Mouse (Mus musculus) lung, adult 2 months (tissue): ENCODE data around the gene Ostf1. TPM values are rescaled to one million over a fixed set of nuclear protein-coding genes. Genes with fewer than 3 reads are reported as not detected.

Source experiments
- DNase-seq: peaks from one replicate; pipeline ENCODE4 v3.0.0; 2022
- H3K4me1 ChIP-seq: fragments of 200-500 bp; 2 replicates; pipeline ENCODE4 v1.6.1; 2011; ENCODE audit warnings: low read length; ENCODE audit not compliant: control insufficient read depth, insufficient read depth
- H3K4me3 ChIP-seq: fragments of 200-500 bp; replicated peaks from 2 replicates; pipeline ENCODE3; 2011; ENCODE audit warnings: low read depth, mild to moderate bottlenecking, control low read depth, low read length; ENCODE audit errors: extremely low read depth
- CTCF ChIP-seq: fragments of 200-500 bp; IDR thresholded peaks from 2 replicates; pipeline ENCODE4 v1.5.1; 2011; ENCODE audit warnings: mild to moderate bottlenecking, low read length, control low read depth; ENCODE audit not compliant: insufficient read depth
- POLR2A ChIP-seq: fragments of 200-500 bp; IDR thresholded peaks from 2 replicates; pipeline ENCODE4 v1.6.1; 2011; ENCODE audit warnings: low read depth, mild to moderate bottlenecking, control low read depth, low read length, borderline replicate concordance; ENCODE audit errors: extremely low read depth
- WGBS: fragments of 180-500 bp; shearing (Covaris S2); methylation state at CpG from one replicate; pipeline ENCODE4 v1.1.7; 2018; 5-methylcytosine and 5-hydroxymethylcytosine counted together
- polyA plus RNA-seq: library from polyadenylated mRNA; depleted of rRNA; stranded (reverse); fragments of >200 nt; gene quantifications from 2 replicates; pipeline ENCODE4 v1.2.3, GENCODE M21; 2012

Gene Ostf1
- polyA plus RNA-seq, 1 experiment = 79.7 TPM

DNA sequence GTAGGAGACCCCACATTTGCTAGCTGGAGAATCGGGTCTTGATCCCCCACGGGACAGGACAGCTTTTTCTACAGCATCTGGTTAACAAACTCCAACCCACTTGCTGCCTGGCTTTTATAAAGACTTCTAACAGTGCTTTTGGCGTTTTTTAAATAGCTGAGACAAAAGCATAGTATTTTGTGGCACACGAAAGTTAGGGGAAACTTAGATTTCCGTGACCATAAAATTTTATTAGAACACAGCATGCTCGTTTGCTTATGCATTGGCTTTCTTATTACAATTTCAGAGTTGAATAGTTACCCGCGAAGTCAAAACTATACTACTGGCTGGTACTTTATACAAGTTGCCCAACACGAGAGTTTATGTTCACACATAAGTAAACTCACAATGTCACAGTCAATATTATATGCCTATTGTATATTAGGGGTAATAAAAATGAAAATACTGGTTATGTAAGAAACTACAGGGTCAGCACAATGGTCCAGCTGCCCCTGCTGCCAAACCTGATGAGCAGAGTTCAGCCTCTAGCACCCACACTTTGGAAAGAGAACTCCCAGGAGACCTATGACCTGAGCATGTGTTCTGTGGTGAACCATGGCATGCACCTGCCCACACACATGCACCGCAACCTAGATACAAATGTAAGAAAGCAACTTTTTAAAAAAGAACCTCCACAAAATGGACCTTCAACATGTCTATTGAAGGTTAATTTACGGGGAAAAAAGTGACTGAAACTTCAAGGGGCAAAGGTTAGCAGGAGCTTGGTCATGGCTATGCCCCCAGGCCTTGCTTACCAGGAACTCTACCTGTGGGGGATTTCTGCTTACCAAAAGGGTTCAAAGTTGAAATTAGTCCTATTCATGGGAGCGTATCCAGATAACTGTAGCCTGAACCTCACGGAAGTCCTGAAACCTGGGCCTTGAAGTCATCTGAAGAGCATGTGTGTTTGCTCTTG, 885 bp upstream of the Ostf1 start:
- Histone ChIP-seq H3K4me3 (no peak overlapping the region), H3K4me1 (peaks cover 9% of the 10 kb centered on the region; the same call in 1 of the 2 replicates)
- 65% methylated on average over 13 of the region's 13 CpGs for WGBS
- TF ChIP-seq CTCF = no peak
- no peak for TF ChIP-seq POLR2A
- no peak for DNase-seq

DNA sequence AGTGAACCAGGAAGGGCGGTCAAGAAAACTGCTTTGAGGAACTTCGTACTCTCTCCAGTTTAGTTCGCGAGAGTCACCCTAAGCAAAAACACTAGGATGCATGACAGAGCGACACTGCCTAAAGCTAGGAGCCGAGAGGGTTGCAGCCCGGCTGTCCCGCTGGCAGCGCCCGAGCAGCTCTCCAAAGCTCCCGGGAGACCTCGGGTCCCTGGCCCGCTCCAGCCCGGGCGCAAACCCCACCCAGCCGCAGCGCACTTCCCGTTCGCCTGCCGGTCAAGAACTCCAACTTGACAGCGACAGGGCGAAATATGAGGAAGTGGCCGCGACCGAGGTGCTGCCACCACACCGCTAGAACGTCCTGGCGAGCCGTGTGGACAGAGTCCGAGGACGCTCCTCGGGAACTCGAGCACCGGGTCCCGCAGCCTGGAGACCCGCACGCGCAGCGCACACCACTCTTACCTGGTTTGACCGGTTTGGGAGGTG, 421 bp downstream of the Ostf1 start:
- peak overlapping the region; percentile 97 for H3K4me3 ChIP-seq
- 0 out of 2 replicates have a peak, but pooled peaks have one; percentile 7 for TF ChIP-seq POLR2A
- no peak for TF ChIP-seq CTCF
- peak; percentile 71 for DNase-seq
- peaks cover 9% of the 10 kb centered on the region; the same call in 1 of the 2 replicates for H3K4me1 ChIP-seq
- WGBS = under 1% methylated on average over 40 of the region's 40 CpGs

DNA sequence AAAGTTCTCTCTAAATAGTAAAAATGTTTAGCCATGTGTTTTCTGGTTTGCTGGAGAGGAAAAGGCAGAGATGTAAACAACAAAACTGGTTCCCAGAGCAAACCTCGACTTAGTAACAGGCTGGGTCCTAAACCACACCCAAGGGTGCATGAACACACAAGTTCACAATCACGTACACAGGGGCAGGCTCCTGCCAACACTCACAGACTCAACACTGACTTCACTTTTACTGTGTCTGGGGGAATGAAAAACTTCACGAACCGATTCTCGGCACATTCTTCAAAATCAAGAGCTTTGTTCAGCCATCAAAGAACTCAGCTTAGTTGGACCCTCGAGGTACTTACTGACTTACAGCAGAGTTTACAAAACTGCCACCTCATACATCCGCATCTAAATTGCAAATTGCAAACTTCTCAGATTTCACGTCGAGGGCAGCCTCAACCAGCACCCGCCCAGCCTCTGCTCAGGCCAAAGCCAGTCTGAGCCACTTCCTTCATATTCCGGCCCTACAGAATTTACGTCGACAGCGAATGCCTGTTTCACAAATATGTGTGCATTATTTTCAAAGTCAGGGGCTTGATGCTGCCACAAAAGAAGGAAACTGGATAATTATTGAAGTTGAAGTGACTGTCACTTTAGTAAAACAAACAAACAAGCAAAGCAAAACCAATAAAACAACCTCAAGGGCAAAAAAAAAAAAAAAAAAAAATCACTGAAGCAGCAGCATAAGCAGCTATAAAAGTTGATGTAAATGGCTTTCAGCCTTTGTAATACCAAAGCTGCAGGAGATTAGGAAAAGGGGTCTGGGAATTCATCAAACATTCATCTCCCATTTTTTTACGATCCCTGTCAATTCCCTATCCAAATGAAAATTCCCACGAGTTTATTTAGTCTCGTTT, 1.2 kb downstream of the Ostf1 start:
- H3K4me3 ChIP-seq = peak overlapping the region; percentile 97
- under 1% methylated on average over 17 of the region's 17 CpGs for WGBS
- H3K4me1 ChIP-seq = peaks cover 9% of the 10 kb centered on the region; the same call in 1 of the 2 replicates
- TF ChIP-seq CTCF (no peak), POLR2A (no peak)
- DNase-seq = peak; percentile 30

DNA sequence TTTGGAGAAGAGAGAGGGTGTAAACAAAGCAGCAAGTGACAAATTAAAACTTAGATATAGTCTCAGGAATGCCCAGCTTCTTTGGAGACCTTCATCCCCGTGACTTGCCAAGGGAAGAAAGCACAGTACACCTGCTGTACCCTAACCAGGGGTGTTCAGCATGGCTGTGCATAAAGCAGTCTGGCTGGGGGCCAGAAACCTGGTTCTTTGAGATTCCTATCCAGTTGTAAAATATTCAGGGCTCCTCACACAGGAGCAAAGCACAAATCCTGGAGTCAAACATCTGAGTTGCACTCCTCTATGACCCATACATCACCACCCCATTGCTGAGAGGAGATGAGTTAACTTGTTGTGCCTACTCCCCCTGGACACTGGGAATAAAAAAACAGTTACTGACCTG, 2.0 kb downstream of the Ostf1 start:
- TF ChIP-seq CTCF (no peak), POLR2A (no peak)
- WGBS = 44% methylated on average over 1 of the region's 1 CpGs
- H3K4me3 ChIP-seq = no peak overlapping the region
- H3K4me1 ChIP-seq = peaks cover 11% of the 10 kb centered on the region; the same call in 1 of the 2 replicates
- peak; percentile 21 for DNase-seq

DNA sequence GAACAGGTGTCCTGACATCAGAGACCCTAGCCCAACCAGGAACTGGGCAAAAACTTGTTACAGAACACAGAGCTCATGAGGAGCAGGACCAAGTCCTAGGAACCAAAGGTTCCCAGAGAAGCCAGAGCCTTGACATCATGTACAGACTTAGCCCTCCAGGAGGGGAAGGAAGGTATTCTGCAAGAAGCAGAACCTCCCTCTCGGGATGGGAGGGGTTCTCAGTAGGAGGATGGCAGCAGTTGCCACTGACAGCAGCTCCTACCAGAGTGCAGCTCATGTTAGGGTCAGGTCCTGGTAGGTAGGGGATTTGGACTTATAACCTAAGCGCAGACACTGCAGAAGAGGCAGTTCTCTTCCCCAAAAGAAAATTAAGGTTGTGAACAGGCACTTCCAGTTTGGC, 7.7 kb downstream of the Ostf1 start:
- peaks cover 19% of the 10 kb centered on the region for H3K4me1 ChIP-seq
- 69% methylated on average over 2 of the region's 2 CpGs for WGBS
- TF ChIP-seq POLR2A = no peak
- TF ChIP-seq CTCF = no peak
- H3K4me3 ChIP-seq = no peak overlapping the region
- no peak for DNase-seq

DNA sequence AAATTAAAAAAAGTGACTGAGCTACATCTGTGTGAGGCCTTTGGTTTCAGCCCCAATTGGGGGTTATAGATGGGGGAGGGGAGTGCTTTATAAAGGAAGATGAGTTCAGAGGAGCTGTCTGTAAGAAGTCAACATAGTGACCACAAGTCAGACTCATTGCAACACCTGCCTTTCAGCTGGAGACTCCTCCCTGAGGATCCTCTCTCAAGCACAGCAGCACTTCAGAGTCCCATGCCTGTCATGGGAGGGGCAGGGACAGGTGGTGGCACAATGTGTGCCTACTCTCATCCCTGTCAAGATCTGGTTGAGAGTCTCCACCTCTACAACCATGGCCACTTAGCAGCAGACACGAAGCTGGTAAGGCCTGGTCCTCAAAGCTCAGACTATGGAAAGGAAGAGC, 11.9 kb downstream of the Ostf1 start:
- H3K4me1 ChIP-seq = peaks cover 38% of the 10 kb centered on the region
- 42% methylated on average over 1 of the region's 1 CpGs for WGBS
- no peak overlapping the region for H3K4me3 ChIP-seq
- no peak for DNase-seq
- TF ChIP-seq CTCF = no peak

DNA sequence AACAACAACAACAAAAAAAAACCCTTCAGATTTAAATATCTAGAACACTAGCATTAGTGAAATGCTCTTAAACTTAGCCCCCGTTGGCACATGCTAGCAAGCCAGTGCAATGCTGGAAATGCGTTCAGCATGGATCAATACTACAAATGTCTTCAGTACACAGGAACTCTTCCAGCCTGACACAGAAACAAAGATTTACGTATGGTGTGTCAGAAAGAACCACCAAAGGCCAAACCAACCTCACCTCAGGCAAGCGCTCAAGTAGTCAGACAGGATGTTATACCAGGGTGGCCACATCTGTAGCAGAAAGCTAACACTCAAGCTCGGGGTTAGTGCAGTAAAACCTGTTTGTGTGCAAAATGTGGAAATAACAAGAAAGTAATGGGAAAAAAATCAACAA, 12.6 kb downstream of the Ostf1 start:
- no peak for DNase-seq
- no peak overlapping the region for H3K4me3 ChIP-seq
- 54% methylated on average over 5 of the region's 5 CpGs for WGBS
- H3K4me1 ChIP-seq = peaks cover 38% of the 10 kb centered on the region
- TF ChIP-seq CTCF = no peak
- TF ChIP-seq POLR2A = no peak

DNA sequence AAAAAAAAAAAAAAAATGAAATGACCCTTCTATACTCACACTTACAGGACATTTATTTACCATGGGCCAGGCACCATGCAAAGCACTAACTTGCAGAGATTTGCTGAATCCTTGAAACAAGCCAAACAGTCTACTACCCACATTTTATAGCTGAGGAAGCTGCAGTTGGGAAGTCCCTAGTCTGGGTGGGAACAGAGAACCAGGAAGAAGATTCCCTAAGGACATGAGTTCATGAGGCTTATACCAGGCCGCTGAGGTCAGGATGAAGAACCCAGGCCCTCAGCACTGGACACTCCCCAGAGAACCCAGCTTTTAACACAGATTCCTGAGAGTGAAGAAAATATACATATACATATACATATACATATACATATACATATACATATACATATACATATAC, 14.1 kb downstream of the Ostf1 start:
- Histone ChIP-seq H3K4me3 (no peak overlapping the region), H3K4me1 (peaks cover 40% of the 10 kb centered on the region)
- no peak for TF ChIP-seq POLR2A
- TF ChIP-seq CTCF = no peak
- 68% methylated on average over 1 of the region's 1 CpGs for WGBS
- no peak for DNase-seq

DNA sequence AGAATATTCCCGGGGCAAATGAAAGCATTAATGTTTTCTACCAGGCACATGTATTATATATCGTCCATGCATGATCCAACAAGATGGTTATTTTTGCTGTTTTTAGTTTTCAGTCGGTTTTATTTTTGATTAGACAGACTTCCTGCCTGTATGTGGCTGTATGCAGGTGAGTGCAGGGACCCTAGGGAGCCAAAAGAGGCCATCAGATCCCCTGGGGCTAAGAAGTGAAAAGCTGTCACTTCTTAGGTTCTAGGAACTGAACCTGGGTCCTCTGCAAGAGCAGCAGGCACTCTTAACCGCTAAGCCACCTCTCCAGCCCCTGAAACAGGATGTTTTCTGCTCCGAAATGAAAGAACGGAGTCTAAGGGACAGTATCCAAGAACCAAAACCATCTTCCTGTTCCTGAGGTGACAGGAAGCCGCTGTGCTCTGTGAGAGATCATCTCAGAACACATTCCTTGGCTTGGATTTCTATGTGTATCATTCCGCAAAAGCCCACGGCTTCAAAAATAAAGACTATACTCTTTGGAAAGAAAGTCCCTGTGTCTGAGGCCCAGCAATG, 15.9 kb downstream of the Ostf1 start:
- no peak for DNase-seq
- TF ChIP-seq CTCF (no peak), POLR2A (no peak)
- WGBS = 27% methylated on average over 9 of the region's 9 CpGs
- Histone ChIP-seq H3K4me3 (no peak overlapping the region), H3K4me1 (peaks cover 44% of the 10 kb centered on the region)
